In genomic region chr13:114392501-114392900, GRCm38 (mm10) we compare ENCODE assay signal across 21 mouse cellular contexts. TPM values are rescaled to one million over a fixed set of nuclear protein-coding genes. Genes with fewer than 3 reads are reported as not detected.
DNase-seq lines count a peak whose midpoint lies in the region; ATAC-seq and TF ChIP-seq lines count a peak whose summit lies in the region.
"Had no signal": no experiment of that assay in that cellular context is flagged by ENCODE, and none has a peak within 500 bp of the region (broad histone marks: within the 10 kb centered on the region; RNA-seq: fewer than 3 reads in every experiment).

No protein-coding gene starts in this region.

- H3K4me3 ChIP-seq in limb, embryonic 14.5 days (replicated peaks; ENCODE audit: low read length) = no peak overlapping the region
- H3K4me3 ChIP-seq in limb, embryonic 10.5 days = no peak overlapping the region
- no peak overlapping the region for H3K4me3 ChIP-seq in midbrain, embryonic 11.5 days (ENCODE audit: low read depth, low read length)
- H3K4me3 ChIP-seq in midbrain, embryonic 10.5 days = no peak overlapping the region
- H3K4me3 ChIP-seq: embryonic facial prominence, embryonic 13.5 days; erythroblast, embryonic 14.5 days; forebrain, embryonic 10.5 days; forebrain, embryonic 12.5 days had no signal

- no peak for TF ChIP-seq POLR2A in limb, embryonic 14.5 days (IDR thresholded peaks at IDR 0.05; ENCODE audit: borderline replicate concordance, extremely low read depth, insufficient read depth, insufficient read length)

- no peak overlapping the region for H3K27ac ChIP-seq in limb, embryonic 14.5 days (replicated peaks; ENCODE audit: low read depth, low read length)
- H3K27ac ChIP-seq in limb, embryonic 10.5 days = no peak overlapping the region
- no peak overlapping the region for H3K27ac ChIP-seq in midbrain, embryonic 11.5 days (ENCODE audit: low read depth, low read length)
- H3K27ac ChIP-seq in midbrain, embryonic 10.5 days (replicated peaks) = no peak overlapping the region
- H3K27ac ChIP-seq: embryonic facial prominence, embryonic 13.5 days; forebrain, embryonic 10.5 days; forebrain, embryonic 12.5 days had no signal

- ATAC-seq in limb, embryonic 14.5 days (ENCODE audit: low FRiP score, low read depth) = no peak
- no peak for ATAC-seq in midbrain, embryonic 11.5 days (ENCODE audit: low FRiP score)
- ATAC-seq in erythroblast, adult 5-6 weeks (replicated peaks; ENCODE audit: low FRiP score, poor library complexity, severe bottlenecking) = no peak
- ATAC-seq: forebrain, embryonic 14.5 days; forebrain, embryonic 16.5 days had no signal

- H3K27me3 ChIP-seq in limb, embryonic 14.5 days (ENCODE audit: control insufficient read depth, insufficient read depth, low read length) = no peaks in the 10 kb centered on the region
- H3K27me3 ChIP-seq in limb, embryonic 10.5 days (ENCODE audit: low read depth, poor library complexity, severe bottlenecking) = no peaks in the 10 kb centered on the region
- no peaks in the 10 kb centered on the region; the same call in 1 of the 2 replicates for H3K27me3 ChIP-seq in midbrain, embryonic 11.5 days (ENCODE audit: control insufficient read depth, insufficient read depth, low read length)
- H3K27me3 ChIP-seq in midbrain, embryonic 10.5 days (ENCODE audit: low read depth, poor library complexity, severe bottlenecking) = no peaks in the 10 kb centered on the region
- H3K27me3 ChIP-seq: embryonic facial prominence, embryonic 13.5 days; forebrain, embryonic 12.5 days had no signal

- H3K4me1 ChIP-seq in limb, embryonic 14.5 days (ENCODE audit: control insufficient read depth, insufficient read depth, low read length) = no peaks in the 10 kb centered on the region
- H3K4me1 ChIP-seq in limb, embryonic 10.5 days = no peaks in the 10 kb centered on the region
- H3K4me1 ChIP-seq in midbrain, embryonic 11.5 days (ENCODE audit: control insufficient read depth, insufficient read depth, low read length) = peaks cover 7% of the 10 kb centered on the region
- H3K4me1 ChIP-seq in midbrain, embryonic 10.5 days = peaks cover 13% of the 10 kb centered on the region
- H3K4me1 ChIP-seq: embryonic facial prominence, embryonic 13.5 days had no signal

- no peak overlapping the region for H3K4me2 ChIP-seq in limb, embryonic 14.5 days (replicated peaks; ENCODE audit: low read depth, low read length, severe bottlenecking)
- no peak overlapping the region for H3K4me2 ChIP-seq in midbrain, embryonic 11.5 days
- H3K4me2 ChIP-seq: embryonic facial prominence, embryonic 13.5 days; forebrain, embryonic 12.5 days had no signal

- H3K36me3 ChIP-seq in limb, embryonic 14.5 days (ENCODE audit: control insufficient read depth, insufficient read depth, low read length) = no peaks in the 10 kb centered on the region
- no peaks in the 10 kb centered on the region for H3K36me3 ChIP-seq in limb, embryonic 10.5 days
- no peaks in the 10 kb centered on the region for H3K36me3 ChIP-seq in midbrain, embryonic 11.5 days (ENCODE audit: control insufficient read depth, insufficient read depth, low read length)
- no peaks in the 10 kb centered on the region for H3K36me3 ChIP-seq in midbrain, embryonic 10.5 days
- H3K36me3 ChIP-seq: embryonic facial prominence, embryonic 13.5 days; forebrain, embryonic 10.5 days; forebrain, embryonic 12.5 days had no signal

- DNase-seq in limb, embryonic 14.5 days (ENCODE audit: low spot score) = peak; percentile 48
- DNase-seq in limb, embryonic 10.5 days (ENCODE audit: low spot score) = no peak
- peak; percentile 54 for DNase-seq in midbrain, embryonic 11.5 days (ENCODE audit: low spot score, missing footprints)
- DNase-seq in midbrain, embryonic 10.5 days (ENCODE audit: low spot score) = no peak
- DNase-seq: adrenal gland, adult 2 months; adrenal gland, postnatal 10 days; adrenal gland, postnatal 25 days; cerebellum, adult 11 months; cerebellum, adult 18-20 months; cerebellum, adult 8-10 months; cerebellum, adult 9-11 months; cerebellum, postnatal 14 days; cerebellum, postnatal 36 days; embryo, embryonic 11 days had no signal

- H3K9ac ChIP-seq in limb, embryonic 14.5 days (ENCODE audit: low read depth, low read length, severe bottlenecking) = no peak overlapping the region
- no peak overlapping the region for H3K9ac ChIP-seq in midbrain, embryonic 11.5 days (ENCODE audit: low read length)
- H3K9ac ChIP-seq: embryonic facial prominence, embryonic 13.5 days; forebrain, embryonic 12.5 days had no signal

- H3K9me3 ChIP-seq in limb, embryonic 14.5 days (ENCODE audit: control insufficient read depth, low read length) = no peaks in the 10 kb centered on the region
- no peaks in the 10 kb centered on the region for H3K9me3 ChIP-seq in limb, embryonic 10.5 days (replicated peaks)
- no peaks in the 10 kb centered on the region for H3K9me3 ChIP-seq in midbrain, embryonic 11.5 days (ENCODE audit: control insufficient read depth, low read length)
- H3K9me3 ChIP-seq in midbrain, embryonic 10.5 days (replicated peaks) = no peaks in the 10 kb centered on the region
- H3K9me3 ChIP-seq: embryonic facial prominence, embryonic 13.5 days; forebrain, embryonic 10.5 days; forebrain, embryonic 12.5 days had no signal

RNA-seq across cellular contexts. Expression of gene Ndufs4, which starts 4.4 kb away (rescaled TPM):
- 53.6 and 86.5 TPM in 2 replicates for polyA plus RNA-seq in limb, embryonic 14.5 days (2012; rRNA removed)
- 279 and 290 TPM in 2 replicates for polyA plus RNA-seq in limb, embryonic 14.5 days (2014; fragmentation: Nextera tagmentation; extraction: Ambion mirVana)
- polyA plus RNA-seq in limb, embryonic 10.5 days (2016; fragmentation: Nextera tagmentation; extraction: Ambion mirVana) = 275 TPM in 2 replicates
- 340 and 357 TPM in 2 replicates for polyA plus RNA-seq in midbrain, embryonic 11.5 days (2014; fragmentation: Nextera tagmentation; extraction: Ambion mirVana)
- polyA plus RNA-seq in midbrain, embryonic 10.5 days (2016; fragmentation: Nextera tagmentation; extraction: Ambion mirVana) = 304 and 308 TPM in 2 replicates
- 37.8 and 90.5 TPM in 2 replicates for total RNA-seq in erythroblast, adult 5-6 weeks (2015; ENCODE audit: low replicate concordance)
- 16.4 and 51.0 TPM in 2 replicates for total RNA-seq in erythroblast, adult 5-6 weeks (2017; ENCODE audit: low replicate concordance)

Comparison
In these comparisons a context has a peak if more than half of its experiments do, and no peak if none do; other contexts are left out.
1. DNase-seq: peak in limb, embryonic 14.5 days (single experiment) and midbrain, embryonic 11.5 days (single experiment); none in limb, embryonic 10.5 days (single experiment) and midbrain, embryonic 10.5 days (single experiment).